Mouse (Mus musculus): Measurements from ENCODE around the gene Eya2. TPM values are rescaled to one million over a fixed set of nuclear protein-coding genes. Genes with fewer than 3 reads are reported as not detected.

Gene Eya2
- polyA plus RNA-seq, 1 experiment, result 6.0 TPM

DNA sequence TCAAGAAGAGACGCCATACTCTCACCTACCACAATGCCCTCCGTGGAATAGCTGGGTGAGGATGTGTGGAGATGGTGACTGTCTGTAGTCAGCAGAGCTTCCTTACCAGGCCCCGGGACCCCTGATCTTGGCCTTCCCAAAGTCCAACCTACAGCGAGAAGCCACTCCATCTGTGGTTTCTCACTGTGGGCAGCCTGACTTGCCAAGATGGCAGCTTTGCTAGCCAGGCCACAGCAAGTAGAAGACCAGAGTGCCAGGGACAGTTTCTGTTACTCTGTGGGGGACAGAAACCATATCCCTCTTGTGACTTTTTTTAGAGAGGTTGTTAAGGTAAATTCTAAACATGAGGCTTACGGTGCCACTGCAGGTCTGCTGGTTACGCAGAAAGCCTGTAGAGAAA is 99.9 kb downstream of the Eya2 start:
- 91% methylated on average over 6 of the region's 6 CpGs for WGBS
- Histone ChIP-seq H3K27me3 (ENCODE audit: control insufficient read depth, insufficient read depth, low read length) (no peaks in the 10 kb centered on the region), H3K36me3 (ENCODE audit: control insufficient read depth, insufficient read depth, low read length) (no peaks in the 10 kb centered on the region), H3K27ac (ENCODE audit: insufficient read depth, low read length) (no peak overlapping the region), H3K4me1 (ENCODE audit: control insufficient read depth, insufficient read depth, insufficient read length) (no peaks in the 10 kb centered on the region), H3K4me3 (ENCODE audit: extremely low read depth, insufficient read depth, insufficient read length) (no peak overlapping the region)
- no peak for TF ChIP-seq CTCF (IDR thresholded peaks at IDR 0.05; ENCODE audit: extremely low read depth, insufficient read depth, insufficient read length, insufficient replicate concordance)
- no peak for TF ChIP-seq POLR2A (IDR thresholded peaks at IDR 0.05; ENCODE audit: low read depth, low read length)
- no peak for DNase-seq (ENCODE audit: low read depth in 1 of 2, low spot score in 2 of 2)

DNA sequence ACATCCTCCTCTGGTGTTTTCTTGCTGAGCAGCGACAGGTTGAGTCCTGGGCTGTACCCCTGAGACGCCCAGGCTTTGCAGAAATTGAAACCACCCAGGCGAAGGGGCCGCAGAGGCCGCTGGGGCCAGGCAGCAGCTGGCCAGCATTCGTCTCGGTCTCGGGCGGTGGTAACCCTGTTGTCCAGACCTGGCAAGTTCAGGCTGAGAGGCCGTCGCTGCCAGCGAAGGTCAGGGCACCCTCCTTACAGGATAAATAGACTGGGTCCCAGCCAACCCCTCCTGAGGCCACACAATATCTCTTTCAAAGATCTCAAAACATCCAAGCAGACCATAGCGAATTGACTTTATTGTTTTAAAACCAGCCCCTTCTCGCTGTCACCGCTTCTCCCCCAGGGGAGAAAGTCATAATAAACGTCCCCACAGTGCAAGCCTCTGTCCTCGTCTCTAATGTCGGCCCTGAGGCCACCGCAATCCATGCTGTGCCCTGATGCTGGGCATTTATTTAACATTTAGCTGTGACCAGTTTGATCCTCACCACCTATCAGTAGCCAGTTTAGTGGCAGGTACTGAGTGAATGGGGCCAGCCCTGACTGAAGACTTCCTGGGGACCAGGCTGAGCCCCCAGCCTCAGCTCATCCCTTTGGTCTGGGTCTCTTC is 105.5 kb downstream of the Eya2 start:
- H3K36me3 ChIP-seq (ENCODE audit: control insufficient read depth, insufficient read depth, low read length), result no peaks in the 10 kb centered on the region
- H3K27me3 ChIP-seq (ENCODE audit: control insufficient read depth, insufficient read depth, low read length), result no peaks in the 10 kb centered on the region
- WGBS, result 94% methylated on average over 19 of the region's 19 CpGs
- TF ChIP-seq POLR2A (IDR thresholded peaks at IDR 0.05; ENCODE audit: low read depth, low read length) (no peak), CTCF (IDR thresholded peaks at IDR 0.05; ENCODE audit: extremely low read depth, insufficient read depth, insufficient read length, insufficient replicate concordance) (no peak)
- no peak overlapping the region for H3K27ac ChIP-seq (ENCODE audit: insufficient read depth, low read length)
- H3K4me3 ChIP-seq (ENCODE audit: extremely low read depth, insufficient read depth, insufficient read length), result no peak overlapping the region
- no peak for DNase-seq (ENCODE audit: low read depth in 1 of 2, low spot score in 2 of 2)
- no peaks in the 10 kb centered on the region for H3K4me1 ChIP-seq (ENCODE audit: control insufficient read depth, insufficient read depth, insufficient read length)

GRCm38 (mm10) chr2:165703033-165703805 is 108.4 kb downstream of the Eya2 start:
- WGBS, result 76% methylated on average over 9 of the region's 9 CpGs
- TF ChIP-seq POLR2A (IDR thresholded peaks at IDR 0.05; ENCODE audit: low read depth, low read length) (no peak), CTCF (IDR thresholded peaks at IDR 0.05; ENCODE audit: extremely low read depth, insufficient read depth, insufficient read length, insufficient replicate concordance) (no peak)

DNA sequence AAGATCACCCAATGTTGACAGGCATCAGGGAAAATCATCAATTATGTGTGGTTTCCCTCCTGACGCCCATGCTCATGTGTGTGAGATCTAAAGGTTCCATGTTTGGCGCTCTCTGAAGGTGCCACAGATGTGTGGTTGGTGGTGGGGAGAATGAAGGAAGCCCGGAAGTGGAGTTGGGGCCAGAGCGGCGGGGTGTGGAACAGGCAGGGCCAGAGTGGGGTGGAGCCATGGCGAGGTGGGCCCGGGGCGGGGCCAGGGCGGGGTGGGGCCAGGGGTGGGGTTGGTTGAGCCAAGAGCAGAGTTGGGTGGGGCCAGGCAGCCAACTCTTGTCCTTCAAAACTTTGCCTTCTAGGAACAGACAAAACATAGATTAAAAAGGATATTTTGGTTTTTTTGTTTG is 113.4 kb downstream of the Eya2 start:
- H3K4me1 ChIP-seq (ENCODE audit: control insufficient read depth, insufficient read depth, insufficient read length), result no peaks in the 10 kb centered on the region
- H3K27ac ChIP-seq (ENCODE audit: insufficient read depth, low read length), result no peak overlapping the region
- no peaks in the 10 kb centered on the region for H3K36me3 ChIP-seq (ENCODE audit: control insufficient read depth, insufficient read depth, low read length)
- TF ChIP-seq POLR2A (IDR thresholded peaks at IDR 0.05; ENCODE audit: low read depth, low read length), result no peak
- TF ChIP-seq CTCF (IDR thresholded peaks at IDR 0.05; ENCODE audit: extremely low read depth, insufficient read depth, insufficient read length, insufficient replicate concordance), result no peak
- DNase-seq (ENCODE audit: low read depth in 1 of 2, low spot score in 2 of 2), result no peak
- no peak overlapping the region for H3K4me3 ChIP-seq (ENCODE audit: extremely low read depth, insufficient read depth, insufficient read length)
- no peaks in the 10 kb centered on the region for H3K27me3 ChIP-seq (ENCODE audit: control insufficient read depth, insufficient read depth, low read length)
- 70% methylated on average over 9 of the region's 9 CpGs for WGBS

More at GRCm38 (mm10) chr2:165703033-165703805, 108.4 kb downstream of the Eya2 start:
- DNase-seq (ENCODE audit: low read depth in 1 of 2, low spot score in 2 of 2), result no peak
- no peaks in the 10 kb centered on the region for H3K4me1 ChIP-seq (ENCODE audit: control insufficient read depth, insufficient read depth, insufficient read length)
- H3K27me3 ChIP-seq (ENCODE audit: control insufficient read depth, insufficient read depth, low read length), result no peaks in the 10 kb centered on the region
- no peak overlapping the region for H3K27ac ChIP-seq (ENCODE audit: insufficient read depth, low read length)
- no peak overlapping the region for H3K4me3 ChIP-seq (ENCODE audit: extremely low read depth, insufficient read depth, insufficient read length)
- H3K36me3 ChIP-seq (ENCODE audit: control insufficient read depth, insufficient read depth, low read length), result no peaks in the 10 kb centered on the region

GRCm38 (mm10) chr2:165716688-165717087 is 121.9 kb downstream of the Eya2 start:
- Histone ChIP-seq H3K36me3 (ENCODE audit: control insufficient read depth, insufficient read depth, low read length) (no peaks in the 10 kb centered on the region), H3K27me3 (ENCODE audit: control insufficient read depth, insufficient read depth, low read length) (no peaks in the 10 kb centered on the region), H3K4me1 (ENCODE audit: control insufficient read depth, insufficient read depth, insufficient read length) (no peaks in the 10 kb centered on the region), H3K4me3 (ENCODE audit: extremely low read depth, insufficient read depth, insufficient read length) (no peak overlapping the region), H3K27ac (ENCODE audit: insufficient read depth, low read length) (no peak overlapping the region)
- peak; percentile 33; the same call in 1 of the 2 replicates for TF ChIP-seq CTCF (IDR thresholded peaks at IDR 0.05; ENCODE audit: extremely low read depth, insufficient read depth, insufficient read length, insufficient replicate concordance)
- TF ChIP-seq POLR2A (IDR thresholded peaks at IDR 0.05; ENCODE audit: low read depth, low read length), result no peak
- DNase-seq (ENCODE audit: low read depth in 1 of 2, low spot score in 2 of 2), result no peak
- WGBS, result 93% methylated on average over 6 of the region's 6 CpGs

DNA sequence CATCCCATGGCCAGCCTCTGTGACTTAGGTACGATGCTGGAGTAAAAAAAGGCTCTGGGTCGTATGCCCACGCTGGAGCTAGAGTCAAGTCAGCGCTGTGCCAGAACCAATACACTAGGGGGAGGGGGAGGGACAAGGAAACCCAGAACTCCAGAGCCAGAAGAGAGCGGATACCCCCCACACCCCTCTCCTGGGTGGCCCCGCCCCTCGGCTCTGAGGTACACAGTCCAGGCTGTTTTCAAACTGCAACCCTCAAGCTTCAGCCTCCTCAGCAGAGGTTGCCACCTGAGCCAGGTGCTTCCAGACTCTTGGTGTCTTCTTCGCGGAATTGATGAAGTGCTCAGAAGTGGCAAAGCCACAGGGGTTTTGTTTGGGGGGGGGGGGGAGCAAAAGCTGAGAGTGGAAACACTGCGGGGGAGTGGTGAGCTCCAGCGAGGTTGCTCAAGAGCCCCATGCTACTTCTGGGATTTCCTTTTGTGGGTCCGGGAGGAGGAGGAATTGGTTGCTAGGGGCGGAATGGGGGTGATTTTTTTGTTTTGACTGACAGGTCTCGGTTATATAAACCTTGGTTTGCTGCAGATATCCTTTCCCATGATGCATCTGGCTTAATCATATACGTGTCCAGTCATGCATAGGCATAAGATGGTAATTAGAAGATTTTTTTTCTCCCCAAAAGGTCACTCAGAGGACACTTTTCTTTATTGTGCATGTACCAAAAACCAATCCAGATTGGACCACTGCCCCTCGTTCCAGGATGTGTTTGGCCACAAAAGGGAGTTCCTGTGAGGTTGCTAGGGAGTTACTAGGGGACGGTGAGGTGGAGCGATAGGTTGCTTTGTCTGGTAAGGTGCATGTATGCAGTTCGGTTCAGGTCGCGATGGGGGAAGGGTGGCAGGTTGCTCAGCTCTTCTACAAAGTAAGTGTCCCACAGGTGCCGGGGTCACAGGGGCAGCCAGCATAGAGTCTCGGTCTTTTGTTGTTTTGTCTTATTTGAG is 122.6 kb downstream of the Eya2 start:
- WGBS, result 88% methylated on average over 23 of the region's 23 CpGs
- H3K4me1 ChIP-seq (ENCODE audit: control insufficient read depth, insufficient read depth, insufficient read length), result no peaks in the 10 kb centered on the region
- DNase-seq (ENCODE audit: low read depth in 1 of 2, low spot score in 2 of 2), result no peak
- no peaks in the 10 kb centered on the region for H3K27me3 ChIP-seq (ENCODE audit: control insufficient read depth, insufficient read depth, low read length)
- no peak overlapping the region for H3K27ac ChIP-seq (ENCODE audit: insufficient read depth, low read length)
- H3K4me3 ChIP-seq (ENCODE audit: extremely low read depth, insufficient read depth, insufficient read length), result no peak overlapping the region
- TF ChIP-seq CTCF (IDR thresholded peaks at IDR 0.05; ENCODE audit: extremely low read depth, insufficient read depth, insufficient read length, insufficient replicate concordance) (no peak), POLR2A (IDR thresholded peaks at IDR 0.05; ENCODE audit: low read depth, low read length) (no peak)
- no peaks in the 10 kb centered on the region for H3K36me3 ChIP-seq (ENCODE audit: control insufficient read depth, insufficient read depth, low read length)
